Mouse (Mus musculus): ENCODE data around the gene C1qtnf4. TPM values are rescaled to one million over a fixed set of nuclear protein-coding genes. Genes with fewer than 3 reads are reported as not detected.

The C1qtnf4 gene
- polyA plus RNA-seq, 1 experiment from 2014 or later = 15.7 TPM

GRCm38 (mm10) chr2:90913671-90914070 lies 28.0 kb downstream of the C1qtnf4 start:
- peaks cover 6% of the 10 kb centered on the region; the same call in 1 of the 2 replicates for H3K36me3 ChIP-seq (ENCODE audit: control insufficient read depth, insufficient read depth, low read length)
- H3K9ac ChIP-seq (ENCODE audit: low read depth, low read length) = no peak overlapping the region
- no peak overlapping the region for H3K4me2 ChIP-seq
- H3K27me3 ChIP-seq (ENCODE audit: control insufficient read depth, insufficient read depth, low read length) = no peaks in the 10 kb centered on the region
- no peak overlapping the region for H3K4me3 ChIP-seq (ENCODE audit: low read depth, low read length)
- 82% methylated on average over 2 of the region's 2 CpGs for WGBS (ENCODE audit: insufficient replicate concordance)
- no peak for ATAC-seq (replicated peaks; ENCODE audit: insufficient number of reproducible peaks, low FRiP score, low TSS enrichment)
- H3K27ac ChIP-seq (ENCODE audit: low read depth, low read length) = no peak overlapping the region
- peaks cover 6% of the 10 kb centered on the region; the same call in 1 of the 2 replicates for H3K4me1 ChIP-seq (ENCODE audit: control insufficient read depth, insufficient read depth, low read length)
- H3K9me3 ChIP-seq (replicated peaks; ENCODE audit: control insufficient read depth, low read length) = no peaks in the 10 kb centered on the region

- H3K27me3 ChIP-seq (ENCODE audit: control insufficient read depth, insufficient read depth, low read length) = no peaks in the 10 kb centered on the region
- no peaks in the 10 kb centered on the region for H3K9me3 ChIP-seq (replicated peaks; ENCODE audit: control insufficient read depth, low read length)
- peaks cover 6% of the 10 kb centered on the region; the same call in 1 of the 2 replicates for H3K36me3 ChIP-seq (ENCODE audit: control insufficient read depth, insufficient read depth, low read length)
- 81% methylated on average over 1 of the region's 1 CpGs for WGBS (ENCODE audit: insufficient replicate concordance)
- no peak overlapping the region for H3K9ac ChIP-seq (ENCODE audit: low read depth, low read length)
- no peak overlapping the region for H3K4me3 ChIP-seq (ENCODE audit: low read depth, low read length)
- no peak overlapping the region for H3K27ac ChIP-seq (ENCODE audit: low read depth, low read length)
- peaks cover 6% of the 10 kb centered on the region; the same call in 1 of the 2 replicates for H3K4me1 ChIP-seq (ENCODE audit: control insufficient read depth, insufficient read depth, low read length)
- no peak overlapping the region; the same call in 1 of the 2 replicates for H3K4me2 ChIP-seq
- ATAC-seq (replicated peaks; ENCODE audit: insufficient number of reproducible peaks, low FRiP score, low TSS enrichment) = no peak
Measured at GRCm38 (mm10) chr2:90915516-90915915, 29.9 kb downstream of the C1qtnf4 start.

DNA sequence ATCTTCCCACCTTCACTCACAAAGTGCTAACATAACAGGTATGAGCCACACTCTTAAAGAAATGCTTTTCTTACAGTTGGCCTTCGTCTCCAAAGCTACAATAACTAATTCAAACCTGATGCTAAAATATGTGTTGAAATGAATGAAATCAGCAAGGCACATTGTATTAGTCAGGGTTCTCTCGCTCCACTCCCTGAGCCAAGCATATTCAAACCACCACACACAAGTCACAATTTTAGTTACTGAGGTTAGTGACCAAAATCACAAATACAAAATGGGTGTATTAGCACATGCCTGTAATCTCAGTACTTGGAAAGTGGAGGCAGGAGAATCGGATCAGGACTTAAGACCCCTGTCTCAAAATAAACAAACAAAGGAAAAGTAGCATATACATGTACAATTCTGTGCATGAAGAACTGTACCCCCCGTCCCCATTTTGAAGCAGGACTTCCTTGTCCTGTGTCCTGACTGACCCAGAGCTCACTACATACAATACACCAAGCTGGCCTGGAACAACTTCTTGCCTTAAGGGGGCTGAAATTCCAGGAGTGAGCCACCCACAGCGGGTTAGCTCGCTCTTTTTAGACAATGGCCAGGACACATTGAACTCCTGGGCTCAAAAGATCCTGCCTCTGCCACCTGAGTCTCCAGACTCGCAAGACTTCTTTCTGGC lies 31.0 kb downstream of the C1qtnf4 start:
- Histone ChIP-seq H3K36me3 (ENCODE audit: control insufficient read depth, insufficient read depth, low read length) (peaks cover 4% of the 10 kb centered on the region; the same call in 1 of the 2 replicates), H3K9me3 (replicated peaks; ENCODE audit: control insufficient read depth, low read length) (no peaks in the 10 kb centered on the region), H3K27me3 (ENCODE audit: control insufficient read depth, insufficient read depth, low read length) (no peaks in the 10 kb centered on the region), H3K4me2 (peak overlapping the region; percentile 73), H3K9ac (ENCODE audit: low read depth, low read length) (peak overlapping the region; percentile 99), H3K4me1 (ENCODE audit: control insufficient read depth, insufficient read depth, low read length) (peaks cover 6% of the 10 kb centered on the region; the same call in 1 of the 2 replicates), H3K27ac (ENCODE audit: low read depth, low read length) (peak overlapping the region; percentile 96), H3K4me3 (ENCODE audit: low read depth, low read length) (peak overlapping the region; percentile 77)
- 26% methylated on average over 7 of the region's 7 CpGs for WGBS (ENCODE audit: insufficient replicate concordance)
- peak; percentile 27; the same call in 1 of the 2 replicates for ATAC-seq (replicated peaks; ENCODE audit: insufficient number of reproducible peaks, low FRiP score, low TSS enrichment)

DNA sequence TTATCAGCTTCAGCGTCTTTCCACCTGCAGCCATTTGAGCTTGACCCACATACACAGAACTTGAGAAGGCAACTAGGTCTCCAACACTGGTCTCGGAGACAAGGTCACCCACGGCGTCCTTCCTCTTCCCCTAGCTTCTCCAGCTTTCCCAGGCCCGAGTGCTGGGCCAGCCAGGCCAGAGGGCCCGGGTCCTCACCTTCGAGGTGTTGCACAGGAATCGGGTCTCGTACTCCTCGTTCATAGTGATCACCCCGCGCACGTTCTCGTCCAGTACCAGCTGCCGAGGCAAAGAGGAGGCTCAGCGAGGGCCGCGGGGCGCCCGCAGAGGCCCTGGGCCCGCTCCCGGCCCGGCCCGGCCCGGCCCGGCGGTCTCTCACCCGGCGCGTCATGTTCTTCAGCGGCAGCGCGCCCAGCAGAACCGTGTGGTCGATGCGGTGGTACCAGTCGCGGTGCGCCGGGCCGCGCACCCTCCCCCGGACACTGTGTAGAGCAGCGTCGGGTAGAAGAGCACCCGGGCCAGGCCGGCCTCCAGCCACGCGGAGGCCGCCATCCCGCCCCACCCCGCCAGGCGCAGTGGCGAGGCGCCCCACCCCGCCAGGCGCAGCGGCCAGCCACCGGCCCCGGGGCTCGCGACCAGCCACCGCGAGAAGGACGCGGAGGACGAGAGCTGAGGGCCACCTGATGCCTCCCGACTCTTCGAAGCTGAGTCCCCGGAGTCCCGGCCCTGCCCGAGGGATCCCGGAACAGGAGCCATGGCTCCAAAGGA lies 31.8 kb downstream of the C1qtnf4 start:
- peak; percentile 83 for ATAC-seq (replicated peaks; ENCODE audit: insufficient number of reproducible peaks, low FRiP score, low TSS enrichment)
- Histone ChIP-seq H3K36me3 (ENCODE audit: control insufficient read depth, insufficient read depth, low read length) (peaks cover 4% of the 10 kb centered on the region; the same call in 1 of the 2 replicates), H3K9me3 (replicated peaks; ENCODE audit: control insufficient read depth, low read length) (no peaks in the 10 kb centered on the region), H3K27ac (ENCODE audit: low read depth, low read length) (peak overlapping the region; percentile 96), H3K4me1 (ENCODE audit: control insufficient read depth, insufficient read depth, low read length) (peaks cover 6% of the 10 kb centered on the region; the same call in 1 of the 2 replicates), H3K4me3 (ENCODE audit: low read depth, low read length) (peak overlapping the region; percentile 77), H3K4me2 (peak overlapping the region; percentile 73), H3K27me3 (ENCODE audit: control insufficient read depth, insufficient read depth, low read length) (no peaks in the 10 kb centered on the region), H3K9ac (ENCODE audit: low read depth, low read length) (peak overlapping the region; percentile 99)
- WGBS (ENCODE audit: insufficient replicate concordance) = under 1% methylated on average over 64 of the region's 73 CpGs

DNA sequence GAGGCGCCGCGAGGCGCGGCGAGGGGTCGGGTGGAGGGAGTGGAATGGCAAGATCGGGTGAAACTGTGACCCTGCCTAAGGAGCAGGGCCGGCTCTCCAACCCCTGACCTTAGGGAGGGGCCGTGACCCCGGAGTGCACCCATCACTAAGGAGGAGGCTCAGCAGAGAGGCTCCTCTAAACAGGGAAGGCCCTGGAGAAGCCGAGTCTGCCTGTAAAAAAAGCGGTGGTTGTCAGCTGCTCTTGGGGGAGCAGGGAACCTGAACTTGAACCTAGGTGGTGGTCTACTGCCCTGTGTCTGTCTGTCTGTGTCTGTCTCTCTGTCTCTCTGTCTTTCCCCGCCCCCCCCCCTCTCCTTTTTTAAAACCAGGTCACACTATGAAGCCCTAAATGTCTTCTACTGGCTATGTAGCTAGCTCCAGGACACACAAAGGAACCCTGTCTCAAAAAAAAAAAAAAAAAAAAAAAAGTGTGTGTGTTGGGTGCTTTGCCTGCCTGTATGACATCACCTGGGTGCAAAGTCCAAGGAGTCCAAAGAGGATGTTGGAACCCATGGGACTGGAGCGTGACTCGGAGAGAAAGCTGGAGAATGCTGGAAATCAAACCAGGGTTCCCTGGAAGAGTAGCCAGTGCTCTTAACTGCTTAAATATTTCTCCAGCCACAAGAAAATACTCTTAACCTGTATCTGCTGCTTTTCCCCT lies 32.5 kb downstream of the C1qtnf4 start:
- peak; percentile 55 for ATAC-seq (replicated peaks; ENCODE audit: insufficient number of reproducible peaks, low FRiP score, low TSS enrichment)
- peak overlapping the region; percentile 99 for H3K9ac ChIP-seq (ENCODE audit: low read depth, low read length)

DNA sequence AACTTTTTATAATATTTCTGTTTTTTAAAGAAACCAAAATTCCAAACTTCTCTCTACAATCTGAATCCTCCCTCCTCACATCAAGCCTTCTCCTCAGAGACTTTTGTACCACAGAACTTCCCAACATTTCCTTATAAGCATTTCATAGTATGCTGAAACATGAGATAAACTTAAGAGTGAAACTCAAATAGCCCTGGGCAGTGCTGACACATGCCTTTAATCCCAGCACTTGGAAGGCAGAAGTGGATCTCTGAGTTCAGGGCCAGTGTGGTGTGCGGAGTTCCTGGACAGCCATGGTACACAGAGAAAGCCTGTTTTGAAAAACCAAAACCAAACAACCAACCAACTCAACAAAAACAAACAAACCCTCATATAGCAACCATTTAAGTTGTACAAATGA lies 35.5 kb downstream of the C1qtnf4 start:
- no peak overlapping the region for H3K27ac ChIP-seq (ENCODE audit: low read depth, low read length)
- no peaks in the 10 kb centered on the region for H3K27me3 ChIP-seq (ENCODE audit: control insufficient read depth, insufficient read depth, low read length)
- peaks cover 3% of the 10 kb centered on the region; the same call in 1 of the 2 replicates for H3K4me1 ChIP-seq (ENCODE audit: control insufficient read depth, insufficient read depth, low read length)
- no peak overlapping the region for H3K4me2 ChIP-seq
- 61% methylated on average over 1 of the region's 1 CpGs for WGBS (ENCODE audit: insufficient replicate concordance)
- ATAC-seq (replicated peaks; ENCODE audit: insufficient number of reproducible peaks, low FRiP score, low TSS enrichment) = no peak
- no peak overlapping the region for H3K4me3 ChIP-seq (ENCODE audit: low read depth, low read length)
- H3K36me3 ChIP-seq (ENCODE audit: control insufficient read depth, insufficient read depth, low read length) = no peaks in the 10 kb centered on the region
- H3K9ac ChIP-seq (ENCODE audit: low read depth, low read length) = no peak overlapping the region
- H3K9me3 ChIP-seq (replicated peaks; ENCODE audit: control insufficient read depth, low read length) = no peaks in the 10 kb centered on the region

More for the DNA sequence above, 32.5 kb downstream of the C1qtnf4 start:
- Histone ChIP-seq H3K27ac (ENCODE audit: low read depth, low read length) (peak overlapping the region; percentile 96), H3K27me3 (ENCODE audit: control insufficient read depth, insufficient read depth, low read length) (no peaks in the 10 kb centered on the region), H3K4me1 (ENCODE audit: control insufficient read depth, insufficient read depth, low read length) (peaks cover 6% of the 10 kb centered on the region; the same call in 1 of the 2 replicates), H3K4me2 (peak overlapping the region; percentile 73), H3K36me3 (ENCODE audit: control insufficient read depth, insufficient read depth, low read length) (peaks cover 2% of the 10 kb centered on the region; the same call in 1 of the 2 replicates), H3K9me3 (replicated peaks; ENCODE audit: control insufficient read depth, low read length) (no peaks in the 10 kb centered on the region), H3K4me3 (ENCODE audit: low read depth, low read length) (peak overlapping the region; percentile 77)
- 9% methylated on average over 16 of the region's 16 CpGs for WGBS (ENCODE audit: insufficient replicate concordance)

- Histone ChIP-seq H3K4me2 (no peak overlapping the region), H3K4me3 (ENCODE audit: low read depth, low read length) (no peak overlapping the region), H3K27ac (ENCODE audit: low read depth, low read length) (no peak overlapping the region), H3K9ac (ENCODE audit: low read depth, low read length) (no peak overlapping the region), H3K27me3 (ENCODE audit: control insufficient read depth, insufficient read depth, low read length) (no peaks in the 10 kb centered on the region), H3K9me3 (replicated peaks; ENCODE audit: control insufficient read depth, low read length) (no peaks in the 10 kb centered on the region), H3K4me1 (ENCODE audit: control insufficient read depth, insufficient read depth, low read length) (no peaks in the 10 kb centered on the region), H3K36me3 (ENCODE audit: control insufficient read depth, insufficient read depth, low read length) (no peaks in the 10 kb centered on the region)
- WGBS (ENCODE audit: insufficient replicate concordance) = 89% methylated on average over 2 of the region's 2 CpGs
- ATAC-seq (replicated peaks; ENCODE audit: insufficient number of reproducible peaks, low FRiP score, low TSS enrichment) = no peak
Measured at GRCm38 (mm10) chr2:90922636-90923035, 37.0 kb downstream of the C1qtnf4 start.

GRCm38 (mm10) chr2:90928566-90928965 lies 42.9 kb downstream of the C1qtnf4 start:
- Histone ChIP-seq H3K4me1 (ENCODE audit: control insufficient read depth, insufficient read depth, low read length) (no peaks in the 10 kb centered on the region), H3K36me3 (ENCODE audit: control insufficient read depth, insufficient read depth, low read length) (no peaks in the 10 kb centered on the region), H3K4me2 (no peak overlapping the region), H3K4me3 (ENCODE audit: low read depth, low read length) (no peak overlapping the region), H3K9ac (ENCODE audit: low read depth, low read length) (no peak overlapping the region), H3K27ac (ENCODE audit: low read depth, low read length) (no peak overlapping the region), H3K27me3 (ENCODE audit: control insufficient read depth, insufficient read depth, low read length) (no peaks in the 10 kb centered on the region), H3K9me3 (replicated peaks; ENCODE audit: control insufficient read depth, low read length) (no peaks in the 10 kb centered on the region)
- no peak for ATAC-seq (replicated peaks; ENCODE audit: insufficient number of reproducible peaks, low FRiP score, low TSS enrichment)
- 82% methylated on average over 13 of the region's 13 CpGs for WGBS (ENCODE audit: insufficient replicate concordance)

Data from heart, embryonic 11.5 days (tissue).